8 mouse cellular contexts compared by ENCODE assay signal in the genomic region with DNA sequence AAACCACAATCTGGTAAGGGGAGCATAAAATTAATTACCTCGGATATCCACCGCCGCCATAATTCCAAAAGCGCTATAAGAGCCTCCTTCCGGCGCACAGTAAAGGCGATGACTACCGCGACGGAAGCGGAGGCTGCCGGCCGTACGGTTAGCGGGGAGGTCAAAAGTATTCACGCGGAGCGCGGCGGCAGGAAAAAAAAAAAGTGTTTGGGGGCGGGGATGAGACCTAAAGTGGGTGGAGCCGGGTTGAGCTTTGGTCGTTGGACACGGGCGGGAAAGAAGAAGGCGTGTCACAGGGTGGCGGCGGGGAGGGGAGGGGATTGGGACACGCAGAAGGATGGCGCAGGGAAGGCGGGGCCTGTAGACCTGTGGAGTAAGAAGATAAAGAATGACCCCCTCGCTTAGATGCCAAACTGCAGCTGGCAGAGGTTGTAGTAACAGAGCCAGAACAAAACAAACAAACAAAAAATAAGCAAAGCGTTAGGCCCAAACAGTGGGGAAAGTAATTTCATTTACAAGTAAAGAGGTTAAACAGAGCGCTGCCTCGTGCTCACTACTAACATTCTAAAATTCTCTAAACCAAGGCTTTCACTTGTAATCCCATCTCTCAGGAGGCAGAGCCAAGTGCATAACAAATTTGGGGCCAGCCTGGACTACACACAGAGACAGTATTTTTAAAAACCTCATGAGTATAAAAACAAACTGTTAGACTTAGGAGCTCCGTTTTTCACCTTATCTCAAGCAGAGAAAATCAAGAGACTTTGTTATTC. TPM values are rescaled to one million over a fixed set of nuclear protein-coding genes. Genes with fewer than 3 reads are reported as not detected.
DNase-seq lines count a peak whose midpoint lies in the region; ATAC-seq lines count a peak whose summit lies in the region.

Gene Med6 (minus strand): TSS at position 107 of the 770 bp plus-strand sequence.

- H3K9ac ChIP-seq in hindbrain, embryonic 11.5 days (ENCODE audit: low read depth, low read length) = peak within 1 kb of the TSS; percentile 82

- peak within 1 kb of the TSS; percentile 43 for H3K4me2 ChIP-seq in hindbrain, embryonic 11.5 days (replicated peaks; ENCODE audit: low read depth, low read length)

- no peaks in the 10 kb centered on the region for H3K36me3 ChIP-seq in hindbrain, embryonic 11.5 days (ENCODE audit: control insufficient read depth, insufficient read depth, low read length)

- no peaks in the 10 kb centered on the region for H3K9me3 ChIP-seq in hindbrain, embryonic 11.5 days (ENCODE audit: control insufficient read depth, low read length)

- DNase-seq in Muller cell, postnatal 12 days (ENCODE audit: inconsistent ontology term) = peak; percentile 98
- DNase-seq in cerebellum, adult 9-11 months = peak; percentile 96
- DNase-seq in frontal cortex, adult 2 months (ENCODE audit: extremely low spot score in 1 of 2, low spot score in 1 of 2) = peak; percentile 89 to 93
- DNase-seq in hindbrain, embryonic 11.5 days (ENCODE audit: low spot score) = peak; percentile 98
- DNase-seq in layer of hippocampus, postnatal 10 days (ENCODE audit: low spot score in 2 of 2) = peak; percentile 92 to 93
- DNase-seq in lung, postnatal 10 days = peak; percentile 97
- DNase-seq in ovary, postnatal 36 days (ENCODE audit: low spot score) = peak; percentile 90
- peak; percentile 93 for DNase-seq in thymus, postnatal 25 days

- no peaks in the 10 kb centered on the region for H3K4me1 ChIP-seq in hindbrain, embryonic 11.5 days (replicated peaks; ENCODE audit: control insufficient read depth, insufficient read depth, low read length)

- H3K27ac ChIP-seq in hindbrain, embryonic 11.5 days (ENCODE audit: low read depth, low read length) = no peak within 1 kb of the TSS

- H3K4me3 ChIP-seq in hindbrain, embryonic 11.5 days (ENCODE audit: low read depth, low read length) = peak within 1 kb of the TSS; percentile 79

- WGBS in hindbrain, embryonic 11.5 days = 4% methylated on average over 36 of the region's 36 CpGs

- no peaks in the 10 kb centered on the region for H3K27me3 ChIP-seq in hindbrain, embryonic 11.5 days (ENCODE audit: control insufficient read depth, insufficient read depth, low read length)

- peak; percentile 98 for ATAC-seq in hindbrain, embryonic 11.5 days (ENCODE audit: low FRiP score)

RNA-seq across cellular contexts. Expression of gene Med6, which starts in this region (rescaled TPM):
- 33.7 and 36.6 TPM in 2 replicates for polyA plus RNA-seq in frontal cortex, adult 2 months (2012; rRNA removed)
- 72.0 and 84.6 TPM in 2 replicates for polyA plus RNA-seq in hindbrain, embryonic 11.5 days (2014; fragmentation: Nextera tagmentation; extraction: Ambion mirVana)
- 10 to 100 TPM; 25.1 to 26.2 TPM for total RNA-seq in layer of hippocampus, postnatal 10 days (2021)
